Mouse (Mus musculus) bone marrow macrophage, adult 2 months (primary cell): ENCODE data around the gene Zfp865. TPM values are rescaled to one million over a fixed set of nuclear protein-coding genes. Genes with fewer than 3 reads are reported as not detected.
"Not testable (repeated sequence)": the region's sequence is repeated elsewhere in the genome, so short reads cannot be mapped to it uniquely, and the experiment has no call there.

Experiments
- H3K27ac ChIP-seq: 2 replicates; pipeline ENCODE4 v1.5.1; 2012; ENCODE audit warnings: low read depth, low read length; ENCODE audit not compliant: insufficient read depth
- H3K4me1 ChIP-seq: 2 replicates; pipeline ENCODE4 v1.6.1; 2012; ENCODE audit warnings: low read length; ENCODE audit not compliant: control insufficient read depth, insufficient read depth
- H3K4me3 ChIP-seq: 2 replicates; pipeline ENCODE4 v1.5.1; 2012; ENCODE audit warnings: mild to moderate bottlenecking, low read length, moderate library complexity; ENCODE audit not compliant: insufficient read depth
- CTCF ChIP-seq: IDR thresholded peaks from 2 replicates; pipeline ENCODE4 v1.5.1; 2012; ENCODE audit warnings: low read depth, mild to moderate bottlenecking, low read length, moderate library complexity
- POLR2A ChIP-seq: IDR thresholded peaks from 2 replicates; pipeline ENCODE4 v1.6.1; 2012; ENCODE audit warnings: mild to moderate bottlenecking, low read depth, low read length, borderline replicate concordance
- polyA plus RNA-seq: library from polyadenylated mRNA; stranded (reverse); fragments of >200 nt; gene quantifications from 2 replicates; pipeline ENCODE4 v1.2.4, GENCODE M21; 2012; ENCODE audit not compliant: missing spikeins, insufficient read depth, insufficient read length

Zfp865 gene
- polyA plus RNA-seq, 1 experiment, result 30.1 TPM

DNA sequence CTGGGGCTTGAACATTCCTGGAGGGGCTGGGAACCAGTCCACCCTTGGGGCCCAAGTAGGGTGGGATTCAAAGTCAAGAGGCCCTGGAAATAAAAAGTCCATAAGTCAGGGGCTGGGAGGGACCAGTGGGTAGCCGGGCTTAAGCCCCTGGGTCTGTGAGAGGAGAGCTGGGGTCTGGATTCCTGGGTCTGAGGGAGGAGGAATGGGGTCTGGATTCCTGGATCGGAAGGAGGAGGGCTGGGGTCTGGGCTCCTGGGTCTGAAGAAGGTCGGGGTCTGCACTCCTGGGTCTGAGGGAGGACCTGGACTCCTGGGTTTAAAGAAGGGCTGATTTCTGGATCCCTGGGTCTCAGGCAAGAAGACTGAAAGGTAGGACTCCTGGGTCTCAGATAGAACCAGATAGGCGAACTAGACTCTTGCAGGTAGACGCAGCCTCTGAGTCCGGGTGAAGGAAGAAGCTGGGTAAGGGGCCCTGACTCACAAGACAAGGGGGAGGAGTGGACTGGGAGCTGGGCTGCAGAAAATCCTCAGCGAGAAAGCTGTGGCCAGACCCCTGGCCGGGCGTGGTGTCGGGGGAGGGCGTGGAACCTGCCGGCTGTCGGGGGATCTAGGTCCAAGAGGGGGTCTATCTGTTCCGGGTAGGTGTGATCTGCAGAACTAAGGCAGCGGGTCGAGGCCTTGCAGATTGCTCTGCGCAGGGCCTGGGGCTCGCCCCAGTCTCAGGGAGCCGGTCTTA, 24.7 kb upstream of the Zfp865 start:
- Histone ChIP-seq H3K4me3 (peak overlapping the region; percentile 88), H3K27ac (no peak overlapping the region), H3K4me1 (peaks cover 5% of the 10 kb centered on the region; the same call in 1 of the 2 replicates)
- TF ChIP-seq POLR2A (no peak), CTCF (no peak)

GRCm38 (mm10) chr7:4996003-4996895, 23.9 kb upstream of the Zfp865 start, which contains the start of gene Zfp579:
Gene Zfp579, minus strand, starts transcription at chr7:4996158.
- H3K4me3 ChIP-seq, result peak within 1 kb of the TSS; percentile 88
- H3K4me1 ChIP-seq, result peaks cover 5% of the 10 kb centered on the region; the same call in 1 of the 2 replicates
- TF ChIP-seq POLR2A, result no peak
- no peak for TF ChIP-seq CTCF
- no peak within 1 kb of the TSS for H3K27ac ChIP-seq

DNA sequence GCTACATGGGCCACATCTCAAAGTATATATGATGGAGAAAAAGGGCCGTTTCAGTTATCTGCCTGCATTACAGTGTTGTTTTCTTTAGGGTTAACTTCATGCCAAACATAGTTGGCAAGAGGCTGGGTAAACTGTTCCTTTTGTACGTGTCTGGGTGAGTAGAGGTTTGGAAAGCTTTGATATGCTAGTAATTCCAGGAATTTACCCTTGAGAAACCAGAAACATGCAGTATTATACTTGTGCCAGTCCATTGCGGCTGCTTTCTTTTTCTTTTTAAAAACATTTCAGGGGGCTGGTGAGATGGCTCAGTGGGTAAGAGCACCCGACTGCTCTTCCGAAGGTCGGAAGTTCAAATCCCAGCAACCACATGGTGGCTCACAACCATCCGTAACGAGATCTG, 23.2 kb upstream of the Zfp865 start:
- TF ChIP-seq CTCF (no peak), POLR2A (no peak)
- H3K27ac ChIP-seq, result no peak overlapping the region
- no peak overlapping the region for H3K4me3 ChIP-seq
- peaks cover 5% of the 10 kb centered on the region; the same call in 1 of the 2 replicates for H3K4me1 ChIP-seq

GRCm38 (mm10) chr7:4999876-5000275, 20.3 kb upstream of the Zfp865 start:
- no peak for TF ChIP-seq POLR2A
- no peak for TF ChIP-seq CTCF
- Histone ChIP-seq H3K4me1 (peaks cover 5% of the 10 kb centered on the region; the same call in 1 of the 2 replicates), H3K4me3 (no peak overlapping the region), H3K27ac (no peak overlapping the region)

GRCm38 (mm10) chr7:5002876-5003275, 17.3 kb upstream of the Zfp865 start:
- not testable (repeated sequence) for H3K27ac ChIP-seq, H3K4me1 ChIP-seq, H3K4me3 ChIP-seq

DNA sequence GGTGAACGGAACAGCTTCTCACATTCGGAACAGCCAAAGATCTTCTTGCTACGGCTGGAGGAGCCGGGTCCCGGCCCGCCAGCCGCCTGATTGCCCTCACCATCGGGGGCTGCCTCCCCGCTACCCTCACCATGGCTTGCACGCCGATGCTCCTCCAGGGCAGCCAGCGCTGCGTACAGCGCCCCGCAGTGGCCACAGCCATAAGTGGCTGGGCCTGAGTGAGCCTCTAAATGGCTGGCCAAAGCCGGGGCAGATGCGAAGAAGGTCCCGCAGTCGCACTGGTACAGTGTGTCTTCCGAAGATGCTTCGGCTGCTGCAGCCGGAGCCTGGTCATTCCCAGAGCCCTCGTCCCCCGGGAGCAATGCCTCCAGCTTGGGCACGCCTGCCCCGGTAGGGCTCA, 11.9 kb upstream of the Zfp865 start:
- no peak overlapping the region for H3K4me3 ChIP-seq
- TF ChIP-seq POLR2A, result no peak
- no peak for TF ChIP-seq CTCF
- no peak overlapping the region for H3K27ac ChIP-seq

GRCm38 (mm10) chr7:5012681-5013513, 7.3 kb upstream of the Zfp865 start:
- TF ChIP-seq POLR2A (no peak), CTCF (no peak)
- Histone ChIP-seq H3K27ac (0 out of 2 replicates have a peak overlapping the region, but pooled peaks have one; percentile 4), H3K4me1 (peaks cover 11% of the 10 kb centered on the region), H3K4me3 (no peak overlapping the region)

More for the DNA sequence above, 11.9 kb upstream of the Zfp865 start:
- H3K4me1 ChIP-seq, result peaks cover 4% of the 10 kb centered on the region; the same call in 1 of the 2 replicates

DNA sequence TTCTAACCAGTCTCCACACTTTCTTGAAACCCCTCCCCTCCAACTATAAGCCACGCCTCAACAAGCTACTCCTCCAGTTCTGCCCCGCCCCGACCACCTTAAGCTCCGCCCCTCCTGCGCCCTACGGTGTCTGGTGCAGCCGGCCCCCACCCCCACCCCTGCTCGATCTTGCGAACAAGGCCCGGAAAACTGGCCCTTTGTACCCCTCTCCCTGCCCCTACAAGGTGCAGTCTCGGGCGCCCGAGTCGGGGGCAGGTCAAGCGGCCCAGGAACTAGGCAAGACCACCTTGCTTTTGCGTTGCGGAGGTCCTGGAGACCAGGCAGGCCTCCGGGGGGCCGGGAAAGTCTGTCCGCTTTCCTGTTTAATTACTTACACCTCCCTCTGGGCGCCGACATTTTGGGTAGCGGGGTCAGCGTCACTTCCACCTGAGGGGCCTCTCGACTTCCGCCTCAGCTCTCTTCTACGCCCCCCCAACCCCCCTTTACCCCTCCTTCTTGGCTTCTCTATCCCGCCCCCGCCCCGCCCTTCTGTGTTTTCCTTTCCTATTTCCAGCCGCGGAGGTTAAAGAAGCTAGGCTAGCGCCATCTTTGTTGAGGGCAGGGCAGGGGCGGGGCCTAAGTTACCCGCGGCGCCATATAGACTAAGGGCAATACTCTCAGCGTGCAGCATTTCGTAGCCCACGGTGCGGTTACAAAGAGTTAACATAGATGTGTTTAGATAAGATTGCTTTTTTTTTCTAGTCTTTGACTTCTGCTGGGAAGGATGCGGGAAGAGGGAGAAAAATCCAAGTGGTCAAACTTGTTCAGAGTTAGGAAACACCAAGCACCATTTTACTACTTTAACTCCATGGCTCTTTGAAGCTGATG, 5.7 kb upstream of the Zfp865 start, which contains the start of the genes Zfp524 and Fiz1:
Gene Zfp524, plus strand, starts transcription at position 165 of the 867 bp plus-strand sequence.
Gene Fiz1, minus strand, starts transcription at position 447 of the 867 bp plus-strand sequence.
- peak within 1 kb of the TSS; percentile 97 for H3K4me3 ChIP-seq
- TF ChIP-seq CTCF (no peak), POLR2A (no peak; the same call in 1 of the 2 replicates)
- H3K27ac ChIP-seq, result peak within 1 kb of the TSS; percentile 100
- peaks cover 18% of the 10 kb centered on the region for H3K4me1 ChIP-seq
